Mouse (Mus musculus) cerebellum, adult 2 months (tissue): ENCODE results near the gene Smim10l2a.

Source experiments
- CTCF ChIP-seq: fragments of 200-500 bp; IDR thresholded peaks from 2 replicates; pipeline ENCODE4 v1.5.1; 2011; ENCODE audit warnings: low read depth, mild to moderate bottlenecking, control low read depth, low read length, moderate library complexity, borderline replicate concordance; ENCODE audit not compliant: insufficient read depth
- POLR2A ChIP-seq: fragments of 200-500 bp; IDR thresholded peaks from 2 replicates; pipeline ENCODE4 v1.6.1; 2011; ENCODE audit warnings: low read length, control low read depth, borderline replicate concordance; ENCODE audit not compliant: insufficient read depth

- TF ChIP-seq POLR2A: no peak
- TF ChIP-seq CTCF: no peak
Measured at GRCm38 (mm10) chrX:56384142-56384541, 9.8 kb downstream of the Smim10l2a start.
